Mouse (Mus musculus): ENCODE results near the gene Dusp1. TPM values are rescaled to one million over a fixed set of nuclear protein-coding genes. Genes with fewer than 3 reads are reported as not detected.
A peak's percentile ranks its signal among the peaks of the same experiment; 100 is the strongest.

Gene Dusp1
- polyA plus RNA-seq, 1 experiment from 2014 or later, result 26.1 TPM

- H3K4me3 ChIP-seq, result no peak overlapping the region
- 90% methylated on average over 4 of the region's 4 CpGs for WGBS
- no peaks in the 10 kb centered on the region for H3K27me3 ChIP-seq (ENCODE audit: low read depth, poor library complexity, severe bottlenecking)
- peaks cover 96% of the 10 kb centered on the region for H3K36me3 ChIP-seq
- DNase-seq (ENCODE audit: low spot score), result no peak
- H3K27ac ChIP-seq, result no peak overlapping the region
- H3K9me3 ChIP-seq (replicated peaks), result 0 out of 2 replicates have a peak, but pooled peaks cover 4% of the 10 kb centered on the region
- H3K4me1 ChIP-seq, result peaks cover 6% of the 10 kb centered on the region
Observed at GRCm38 (mm10) chr17:26567818-26568173, 5.9 kb upstream of the Dusp1 start.

GRCm38 (mm10) chr17:26567142-26567817 lies 5.4 kb upstream of the Dusp1 start:
- peaks cover 90% of the 10 kb centered on the region for H3K36me3 ChIP-seq
- no peak overlapping the region for H3K4me3 ChIP-seq
- DNase-seq (ENCODE audit: low spot score), result no peak

GRCm38 (mm10) chr17:26564439-26564838 lies 2.5 kb upstream of the Dusp1 start:
- 0 out of 2 replicates have a peak, but pooled peaks cover 4% of the 10 kb centered on the region for H3K9me3 ChIP-seq (replicated peaks)
- 85% methylated on average over 9 of the region's 9 CpGs for WGBS
- DNase-seq (ENCODE audit: low spot score), result no peak
- H3K27me3 ChIP-seq (ENCODE audit: low read depth, poor library complexity, severe bottlenecking), result no peaks in the 10 kb centered on the region
- peaks cover 25% of the 10 kb centered on the region for H3K4me1 ChIP-seq
- peaks cover 64% of the 10 kb centered on the region for H3K36me3 ChIP-seq
- H3K27ac ChIP-seq, result no peak overlapping the region
- H3K4me3 ChIP-seq, result no peak overlapping the region

More at GRCm38 (mm10) chr17:26567142-26567817, 5.4 kb upstream of the Dusp1 start:
- Histone ChIP-seq H3K27me3 (ENCODE audit: low read depth, poor library complexity, severe bottlenecking) (no peaks in the 10 kb centered on the region), H3K27ac (no peak overlapping the region), H3K4me1 (peaks cover 11% of the 10 kb centered on the region), H3K9me3 (replicated peaks) (0 out of 2 replicates have a peak, but pooled peaks cover 4% of the 10 kb centered on the region)
- WGBS, result 48% methylated on average over 8 of the region's 8 CpGs

- Histone ChIP-seq H3K27ac (no peak overlapping the region), H3K4me3 (no peak overlapping the region), H3K36me3 (peaks cover 55% of the 10 kb centered on the region), H3K27me3 (ENCODE audit: low read depth, poor library complexity, severe bottlenecking) (no peaks in the 10 kb centered on the region), H3K9me3 (replicated peaks) (0 out of 2 replicates have a peak, but pooled peaks cover 4% of the 10 kb centered on the region), H3K4me1 (peaks cover 25% of the 10 kb centered on the region)
- no peak for DNase-seq (ENCODE audit: low spot score)
- WGBS, result 95% methylated on average over 6 of the region's 6 CpGs
Observed at GRCm38 (mm10) chr17:26563476-26563875, 1.5 kb upstream of the Dusp1 start.

GRCm38 (mm10) chr17:26562292-26562691 lies 364 bp upstream of the Dusp1 start:
- peak overlapping the region; percentile 91 for H3K27ac ChIP-seq
- H3K36me3 ChIP-seq, result peaks cover 43% of the 10 kb centered on the region
- no peak for DNase-seq (ENCODE audit: low spot score)
- WGBS, result 81% methylated on average over 4 of the region's 4 CpGs
- peaks cover 25% of the 10 kb centered on the region for H3K4me1 ChIP-seq
- H3K9me3 ChIP-seq (replicated peaks), result 0 out of 2 replicates have a peak, but pooled peaks cover 4% of the 10 kb centered on the region
- peak overlapping the region; percentile 85 for H3K4me3 ChIP-seq
- H3K27me3 ChIP-seq (ENCODE audit: low read depth, poor library complexity, severe bottlenecking), result no peaks in the 10 kb centered on the region

GRCm38 (mm10) chr17:26561290-26561640 lies 663 bp downstream of the Dusp1 start, which contains the start of gene Ergic1:
TSS of gene Ergic1 (plus strand) at chr17:26561489.
- peak; percentile 95 for DNase-seq (ENCODE audit: low spot score)
- H3K4me3 ChIP-seq, result peak within 1 kb of the TSS; percentile 85
- H3K27me3 ChIP-seq (ENCODE audit: low read depth, poor library complexity, severe bottlenecking), result no peaks in the 10 kb centered on the region
- H3K27ac ChIP-seq, result peak within 1 kb of the TSS; percentile 91
- 0 out of 2 replicates have a peak, but pooled peaks cover 4% of the 10 kb centered on the region for H3K9me3 ChIP-seq (replicated peaks)
- H3K4me1 ChIP-seq, result peaks cover 25% of the 10 kb centered on the region
- WGBS, result 0% methylated on average over 36 of the region's 36 CpGs
- H3K36me3 ChIP-seq, result peaks cover 32% of the 10 kb centered on the region

GRCm38 (mm10) chr17:26560526-26561289 lies 1.2 kb downstream of the Dusp1 start:
- 42% methylated on average over 9 of the region's 9 CpGs for WGBS
- no peak for DNase-seq (ENCODE audit: low spot score)
- Histone ChIP-seq H3K4me3 (peak overlapping the region; percentile 85), H3K4me1 (peaks cover 25% of the 10 kb centered on the region), H3K36me3 (peaks cover 27% of the 10 kb centered on the region), H3K9me3 (replicated peaks) (no peaks in the 10 kb centered on the region), H3K27me3 (ENCODE audit: low read depth, poor library complexity, severe bottlenecking) (no peaks in the 10 kb centered on the region), H3K27ac (peak overlapping the region; percentile 91)

- Histone ChIP-seq H3K27ac (no peak overlapping the region), H3K27me3 (ENCODE audit: low read depth, poor library complexity, severe bottlenecking) (peaks cover 17% of the 10 kb centered on the region; the same call in 1 of the 2 replicates), H3K9me3 (replicated peaks) (no peaks in the 10 kb centered on the region), H3K4me1 (peaks cover 13% of the 10 kb centered on the region), H3K36me3 (no peaks in the 10 kb centered on the region), H3K4me3 (no peak overlapping the region)
- no peak for DNase-seq (ENCODE audit: low spot score)
- WGBS, result 76% methylated on average over 3 of the region's 3 CpGs
Observed at GRCm38 (mm10) chr17:26553033-26553432, 8.9 kb downstream of the Dusp1 start.

- no peak overlapping the region for H3K4me3 ChIP-seq
- H3K27ac ChIP-seq, result no peak overlapping the region
- H3K4me1 ChIP-seq, result peaks cover 20% of the 10 kb centered on the region
- DNase-seq (ENCODE audit: low spot score), result no peak
- H3K9me3 ChIP-seq (replicated peaks), result no peaks in the 10 kb centered on the region
- WGBS, result 89% methylated on average over 6 of the region's 6 CpGs
- peaks cover 17% of the 10 kb centered on the region; the same call in 1 of the 2 replicates for H3K27me3 ChIP-seq (ENCODE audit: low read depth, poor library complexity, severe bottlenecking)
- no peaks in the 10 kb centered on the region for H3K36me3 ChIP-seq
Observed at GRCm38 (mm10) chr17:26551104-26551503, 10.8 kb downstream of the Dusp1 start.

- Histone ChIP-seq H3K36me3 (no peaks in the 10 kb centered on the region), H3K9me3 (replicated peaks) (no peaks in the 10 kb centered on the region), H3K27me3 (ENCODE audit: low read depth, poor library complexity, severe bottlenecking) (peaks cover 17% of the 10 kb centered on the region; the same call in 1 of the 2 replicates), H3K4me3 (0 out of 2 replicates have a peak overlapping the region, but pooled peaks have one; percentile 12), H3K27ac (peak overlapping the region; percentile 36; the same call in 1 of the 2 replicates), H3K4me1 (peaks cover 20% of the 10 kb centered on the region)
- WGBS, result 7% methylated on average over 12 of the region's 12 CpGs
- no peak for DNase-seq (ENCODE audit: low spot score)
Observed at GRCm38 (mm10) chr17:26549148-26549809, 12.6 kb downstream of the Dusp1 start.

- WGBS, result 10% methylated on average over 4 of the region's 5 CpGs
- Histone ChIP-seq H3K27ac (no peak overlapping the region), H3K4me3 (no peak overlapping the region), H3K4me1 (peaks cover 20% of the 10 kb centered on the region), H3K9me3 (replicated peaks) (no peaks in the 10 kb centered on the region), H3K36me3 (no peaks in the 10 kb centered on the region), H3K27me3 (ENCODE audit: low read depth, poor library complexity, severe bottlenecking) (peaks cover 17% of the 10 kb centered on the region; the same call in 1 of the 2 replicates)
- DNase-seq (ENCODE audit: low spot score), result no peak
Observed at GRCm38 (mm10) chr17:26548566-26548965, 13.4 kb downstream of the Dusp1 start.

GRCm38 (mm10) chr17:26547771-26548170 lies 14.2 kb downstream of the Dusp1 start:
- DNase-seq (ENCODE audit: low spot score), result no peak

More at GRCm38 (mm10) chr17:26547771-26548170, 14.2 kb downstream of the Dusp1 start:
- H3K27ac ChIP-seq, result peak overlapping the region; percentile 64
- no peak overlapping the region for H3K4me3 ChIP-seq
- no peaks in the 10 kb centered on the region for H3K9me3 ChIP-seq (replicated peaks)
- H3K27me3 ChIP-seq (ENCODE audit: low read depth, poor library complexity, severe bottlenecking), result peaks cover 17% of the 10 kb centered on the region; the same call in 1 of the 2 replicates
- H3K36me3 ChIP-seq, result no peaks in the 10 kb centered on the region
- WGBS, result 45% methylated on average over 7 of the region's 7 CpGs
- peaks cover 20% of the 10 kb centered on the region for H3K4me1 ChIP-seq
